Mouse (Mus musculus) WW6 (cell line): ENCODE data around the gene Apoe.
A peak's percentile ranks its signal among the peaks of the same experiment; 100 is the strongest.

Experiments
- DNase-seq: peaks from one replicate; pipeline ENCODE4 v3.0.0-alpha.2; 2013; ENCODE audit warnings: low read depth, low spot score

Apoe gene

GRCm38 (mm10) chr7:19716055-19716682 is 17.2 kb upstream of the Apoe start:
- no peak for DNase-seq

- DNase-seq, result peak; percentile 99
Observed at GRCm38 (mm10) chr7:19715239-19716054, 16.5 kb upstream of the Apoe start, which contains the start of gene Tomm40. TSS of gene Tomm40 (minus strand) at chr7:19715438.

- no peak for DNase-seq
Observed at GRCm38 (mm10) chr7:19714836-19715235, 15.8 kb upstream of the Apoe start.

GRCm38 (mm10) chr7:19713598-19713997 is 14.6 kb upstream of the Apoe start:
- DNase-seq, result no peak

GRCm38 (mm10) chr7:19713196-19713595 is 14.2 kb upstream of the Apoe start:
- DNase-seq, result no peak

GRCm38 (mm10) chr7:19712414-19712813 is 13.4 kb upstream of the Apoe start:
- DNase-seq, result no peak

- no peak for DNase-seq
Observed at GRCm38 (mm10) chr7:19710650-19711049, 11.7 kb upstream of the Apoe start.

GRCm38 (mm10) chr7:19705271-19705670 is 6.3 kb upstream of the Apoe start:
- DNase-seq, result no peak

GRCm38 (mm10) chr7:19704475-19704874 is 5.5 kb upstream of the Apoe start:
- DNase-seq, result no peak

- no peak for DNase-seq
Observed at GRCm38 (mm10) chr7:19702859-19703555, 4.0 kb upstream of the Apoe start.

- DNase-seq, result no peak
Observed at GRCm38 (mm10) chr7:19701069-19701761, 2.2 kb upstream of the Apoe start.

GRCm38 (mm10) chr7:19700299-19701068 is 1.5 kb upstream of the Apoe start:
- DNase-seq, result no peak

GRCm38 (mm10) chr7:19699827-19700148 is 800 bp upstream of the Apoe start:
- no peak for DNase-seq

- no peak for DNase-seq
Observed at GRCm38 (mm10) chr7:19697949-19698906, 760 bp downstream of the Apoe start.

- no peak for DNase-seq
Observed at GRCm38 (mm10) chr7:19696336-19696873, 2.6 kb downstream of the Apoe start.

- no peak for DNase-seq
Observed at GRCm38 (mm10) chr7:19695881-19696280, 3.1 kb downstream of the Apoe start.

GRCm38 (mm10) chr7:19695213-19695594 is 3.8 kb downstream of the Apoe start:
- DNase-seq, result no peak

GRCm38 (mm10) chr7:19694336-19695212 is 4.4 kb downstream of the Apoe start:
- no peak for DNase-seq

GRCm38 (mm10) chr7:19693421-19693820 is 5.6 kb downstream of the Apoe start:
- DNase-seq, result no peak
